Mouse (Mus musculus): ENCODE measurements at regions not wholly inside any gene's neighbourhood (a gene's known extent, or its start where the extent isn't known, plus 50 kb on each side); places are given as distances from the start of the nearest gene placed in this dataset.
"Not testable (repeated sequence)": the region's sequence is repeated elsewhere in the genome, so short reads cannot be mapped to it uniquely, and the experiment has no call there.

DNA sequence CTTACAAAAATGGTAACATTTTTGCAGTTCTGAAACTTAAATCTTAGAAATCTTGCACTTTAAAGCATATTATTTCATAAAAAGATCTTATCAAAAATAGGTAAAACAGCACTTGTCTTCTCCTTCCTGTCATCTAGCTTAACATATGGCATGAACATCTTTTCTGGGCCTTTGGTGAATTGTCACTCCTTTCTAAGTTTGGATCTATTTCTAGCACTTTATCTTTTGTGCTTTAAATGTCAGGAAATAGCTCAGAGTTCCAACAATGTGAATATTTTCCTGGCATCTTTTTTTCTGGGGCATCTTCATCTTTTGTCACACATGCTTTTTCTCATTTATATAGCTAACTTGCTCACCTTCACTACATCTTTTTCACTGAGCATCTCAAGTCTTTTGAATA is 527.4 kb upstream of the Gm5150 start:
- no peak for ATAC-seq
- in situ Hi-C loops (cut with MboI; ENCODE audit: low pct_unique_long_range_greater_than_20kb): no loop called here
- ChIA-PET POLR2A (no interaction called here), CTCF (no interaction called here)
- H3K27me3 ChIP-seq: no peaks in the 10 kb centered on the region
- no peak for TF ChIP-seq CTCF (IDR thresholded peaks at IDR 0.05)
- DNase-seq (ENCODE audit: low read depth, low spot score): no peak

GRCm38 (mm10) chr3:16527511-16527910 is 521.3 kb upstream of the Gm5150 start:
- H3K27me3 ChIP-seq; CTCF ChIA-PET; ATAC-seq; DNase-seq (ENCODE audit: low read depth, low spot score); in situ Hi-C loops (cut with MboI; ENCODE audit: low pct_unique_long_range_greater_than_20kb); POLR2A ChIA-PET: not testable (repeated sequence)

DNA sequence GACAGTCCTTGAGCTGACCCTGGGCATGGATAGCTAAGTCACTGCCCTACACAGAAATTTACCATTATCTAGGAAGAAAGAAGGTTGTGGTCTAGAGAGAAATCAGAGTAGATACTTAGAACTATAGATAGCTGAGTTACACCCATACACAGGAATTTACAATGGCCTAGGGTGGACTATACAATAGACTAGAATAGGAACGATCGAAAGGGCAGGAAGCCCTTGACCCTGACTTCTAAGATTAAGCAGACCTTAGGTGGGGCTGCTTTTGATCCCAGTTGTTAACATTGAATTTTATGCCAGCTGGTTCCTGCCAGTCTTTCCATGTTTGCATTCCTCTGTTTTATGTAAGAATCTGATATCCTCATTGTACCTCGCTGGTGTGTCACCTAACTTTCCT is 482.2 kb upstream of the Gm5150 start:
- in situ Hi-C loops (cut with MboI; ENCODE audit: low pct_unique_long_range_greater_than_20kb); ATAC-seq; CTCF ChIA-PET; DNase-seq (ENCODE audit: low read depth, low spot score): not testable (repeated sequence)
- POLR2A ChIA-PET: interaction anchor here (0.6 kb wide), 1 partner anchor 36 kb away, joined by 3 read pairs; no protein-coding TSS in a partner anchor
- peaks cover 11% of the 10 kb centered on the region for H3K27me3 ChIP-seq

- POLR2A ChIA-PET: no interaction called here
- in situ Hi-C loops (cut with MboI; ENCODE audit: low pct_unique_long_range_greater_than_20kb): no loop called here
- peaks cover 15% of the 10 kb centered on the region for H3K27me3 ChIP-seq
- no peak for ATAC-seq
- no peak for DNase-seq (ENCODE audit: low read depth, low spot score)
- CTCF ChIA-PET: no interaction called here
- TF ChIP-seq CTCF (IDR thresholded peaks at IDR 0.05): no peak
Observed at GRCm38 (mm10) chr3:16482750-16483149, 476.5 kb upstream of the Gm5150 start.

DNA sequence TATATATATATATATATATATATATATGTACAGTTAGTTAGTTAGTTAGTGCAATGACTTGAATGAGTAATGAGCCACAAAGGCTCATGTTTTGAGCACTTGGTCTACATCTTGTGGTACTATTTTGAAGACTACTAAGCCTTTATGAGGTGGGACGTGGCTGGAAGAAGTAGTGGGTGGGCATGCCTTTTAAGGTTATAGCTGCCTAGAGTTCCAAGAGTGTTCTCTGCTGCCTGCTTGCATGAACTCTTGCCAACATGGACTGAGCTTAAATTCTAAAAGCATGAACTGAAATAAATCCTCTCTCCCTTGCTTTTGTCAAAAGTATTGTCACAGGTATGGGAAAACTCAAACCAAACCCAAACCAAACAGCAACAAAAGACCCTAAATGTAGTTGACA is 465.1 kb upstream of the Gm5150 start:
- ChIA-PET CTCF (interaction anchor here (2.6 kb wide), 1 partner anchor 9 kb away, joined by 8 read pairs; no protein-coding TSS in a partner anchor), POLR2A (no interaction called here)
- DNase-seq (ENCODE audit: low read depth, low spot score): no peak
- no peak for ATAC-seq
- TF ChIP-seq CTCF (IDR thresholded peaks at IDR 0.05): no peak
- in situ Hi-C loops (cut with MboI; ENCODE audit: low pct_unique_long_range_greater_than_20kb): loop anchor here (10.0 kb wide), 1 partner anchor 1333 kb away; no protein-coding TSS in a partner anchor
- H3K27me3 ChIP-seq: peaks cover 23% of the 10 kb centered on the region

DNA sequence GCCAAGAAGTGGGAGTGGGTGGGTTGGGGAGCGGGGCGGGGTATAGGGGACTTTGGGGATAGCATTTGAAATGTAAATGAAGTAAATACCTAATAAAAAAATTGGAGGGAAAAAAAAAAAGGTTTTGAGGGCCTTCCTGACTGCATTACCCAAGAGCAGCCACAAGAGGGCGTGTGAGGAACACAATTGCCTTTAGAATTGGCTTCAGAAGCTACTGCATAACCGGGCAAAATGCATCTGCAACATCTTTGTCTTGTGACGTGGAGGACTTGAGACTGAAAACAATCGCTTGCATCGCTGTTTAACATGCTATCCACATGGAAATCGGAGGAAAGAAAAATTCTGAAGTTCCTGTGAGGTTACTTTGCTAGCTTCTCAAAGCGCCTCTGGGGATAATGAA is 460.2 kb upstream of the Gm5150 start:
- CTCF ChIA-PET: interaction anchor here (1.0 to 1.4 kb wide), 4 partner anchors 13 to 1363 kb away, joined by 3 to 6 read pairs (median 4); no protein-coding TSS in a partner anchor
- POLR2A ChIA-PET: no interaction called here
- DNase-seq (ENCODE audit: low read depth, low spot score): no peak
- no peak for ATAC-seq
- H3K27me3 ChIP-seq: peaks cover 11% of the 10 kb centered on the region
- peak; percentile 86 for TF ChIP-seq CTCF (IDR thresholded peaks at IDR 0.05)
- in situ Hi-C loops (cut with MboI; ENCODE audit: low pct_unique_long_range_greater_than_20kb): no loop called here

DNA sequence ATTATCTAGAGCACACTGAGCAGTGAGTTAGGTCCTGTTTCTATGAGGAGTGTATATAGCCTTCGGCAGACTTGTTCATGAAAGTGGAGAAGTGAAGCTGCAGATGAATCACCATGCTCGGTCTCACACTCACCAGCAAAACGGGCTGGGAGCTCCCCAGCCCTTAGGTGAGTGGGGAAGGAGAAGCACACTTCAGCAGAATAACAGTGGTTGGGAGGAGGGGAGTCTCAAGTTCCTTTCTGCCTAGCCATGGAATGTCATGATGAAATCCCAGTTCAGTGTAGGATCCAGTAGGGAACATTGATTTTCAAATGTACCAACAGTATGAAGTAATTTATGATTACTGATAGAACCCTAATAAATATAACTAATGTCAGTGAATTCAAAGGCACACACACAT is 459.1 kb upstream of the Gm5150 start:
- ATAC-seq (no peak), DNase-seq (ENCODE audit: low read depth, low spot score) (no peak)
- in situ Hi-C loops (cut with MboI; ENCODE audit: low pct_unique_long_range_greater_than_20kb): no loop called here
- ChIA-PET POLR2A (no interaction called here), CTCF (interaction anchor here (0.8 to 1.3 kb wide), 2 partner anchors 36 to 1359 kb away, joined by 3 to 4 read pairs; no protein-coding TSS in a partner anchor)
- no peak for TF ChIP-seq CTCF (IDR thresholded peaks at IDR 0.05)
- H3K27me3 ChIP-seq: peaks cover 4% of the 10 kb centered on the region

DNA sequence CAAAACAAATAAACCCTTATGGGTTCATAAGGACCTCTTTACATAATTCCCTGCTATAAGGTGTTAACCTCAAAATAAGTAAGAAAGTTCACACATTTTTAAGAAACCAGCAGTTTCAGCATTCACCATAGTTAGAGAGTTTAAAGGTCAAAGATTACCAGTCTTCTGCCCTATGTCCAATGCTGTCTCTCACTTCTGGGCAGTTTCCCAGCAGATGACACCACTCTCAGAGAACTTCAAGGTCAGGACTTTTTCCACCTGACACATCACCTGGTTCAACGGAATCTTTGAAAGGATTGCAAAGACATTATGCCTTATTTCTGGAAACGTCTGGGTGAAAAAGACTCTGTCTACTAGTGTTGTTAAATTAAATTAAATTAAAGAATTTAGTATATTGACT is 458.1 kb upstream of the Gm5150 start:
- in situ Hi-C loops (cut with MboI; ENCODE audit: low pct_unique_long_range_greater_than_20kb): no loop called here
- ATAC-seq: no peak
- POLR2A ChIA-PET: no interaction called here
- peaks cover 3% of the 10 kb centered on the region for H3K27me3 ChIP-seq
- CTCF ChIA-PET: no interaction called here
- TF ChIP-seq CTCF (IDR thresholded peaks at IDR 0.05): no peak
- no peak for DNase-seq (ENCODE audit: low read depth, low spot score)

GRCm38 (mm10) chr3:16433033-16433432 is 426.8 kb upstream of the Gm5150 start:
- in situ Hi-C loops (cut with MboI; ENCODE audit: low pct_unique_long_range_greater_than_20kb): no loop called here
- ChIA-PET POLR2A (no interaction called here), CTCF (no interaction called here)
- TF ChIP-seq CTCF (IDR thresholded peaks at IDR 0.05): no peak
- H3K27me3 ChIP-seq: peaks cover 8% of the 10 kb centered on the region
- ATAC-seq (no peak), DNase-seq (ENCODE audit: low read depth, low spot score) (no peak)

GRCm38 (mm10) chr3:16431819-16432115 is 425.5 kb upstream of the Gm5150 start:
- ATAC-seq (no peak), DNase-seq (ENCODE audit: low read depth, low spot score) (no peak)
- POLR2A ChIA-PET: no interaction called here
- CTCF ChIA-PET: interaction anchor here (1.2 kb wide), 1 partner anchor 28 kb away, joined by 3 read pairs; no protein-coding TSS in a partner anchor
- TF ChIP-seq CTCF (IDR thresholded peaks at IDR 0.05): no peak
- H3K27me3 ChIP-seq: peaks cover 12% of the 10 kb centered on the region
- in situ Hi-C loops (cut with MboI; ENCODE audit: low pct_unique_long_range_greater_than_20kb): no loop called here

DNA sequence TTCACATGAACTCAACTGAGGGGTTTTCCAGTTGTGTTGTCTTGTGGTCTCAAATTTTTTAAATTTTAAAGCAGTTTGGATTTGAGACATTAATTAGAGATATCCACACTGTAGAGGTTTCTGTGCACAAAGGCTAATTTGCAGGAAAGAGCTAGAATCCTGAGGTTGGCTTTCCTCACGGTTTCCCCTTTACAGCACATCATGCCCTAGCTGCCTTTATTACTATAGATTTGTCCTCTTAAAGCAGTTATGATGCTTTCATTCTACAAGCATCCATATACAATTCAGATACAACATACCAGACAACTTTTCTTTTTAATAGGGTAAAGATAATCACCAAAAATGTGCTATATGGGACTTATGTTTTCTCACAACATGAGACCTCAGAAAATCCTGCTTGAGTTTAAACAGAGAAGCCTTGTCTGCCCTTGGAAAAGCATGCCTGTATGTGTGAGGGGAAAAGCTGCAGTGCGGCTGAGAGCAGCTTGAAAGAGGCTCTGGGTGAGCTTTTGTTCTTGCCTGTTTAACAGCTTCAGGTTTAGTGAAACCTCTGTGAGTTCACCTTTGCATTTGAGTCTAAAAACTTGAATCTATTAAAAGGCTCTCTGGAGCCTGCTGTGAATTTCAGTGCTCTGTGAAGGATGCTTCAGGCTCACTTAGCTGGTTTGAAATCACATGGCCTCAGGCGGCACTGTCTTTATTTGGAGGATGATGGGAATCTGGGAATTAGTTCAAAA is 425.0 kb upstream of the Gm5150 start:
- no peak for ATAC-seq
- H3K27me3 ChIP-seq: peaks cover 12% of the 10 kb centered on the region
- no peak for DNase-seq (ENCODE audit: low read depth, low spot score)
- no peak for TF ChIP-seq CTCF (IDR thresholded peaks at IDR 0.05)
- POLR2A ChIA-PET: no interaction called here
- in situ Hi-C loops (cut with MboI; ENCODE audit: low pct_unique_long_range_greater_than_20kb): no loop called here
- CTCF ChIA-PET: interaction anchor here (1.2 kb wide), 1 partner anchor 27 kb away, joined by 3 read pairs; no protein-coding TSS in a partner anchor
